Mouse (Mus musculus): ENCODE measurements at regions not wholly inside any gene's neighbourhood (a gene's known extent, or its start where the extent isn't known, plus 50 kb on each side); places are given as distances from the start of the nearest gene placed in this dataset.
"Not testable (repeated sequence)": the region's sequence is repeated elsewhere in the genome, so short reads cannot be mapped to it uniquely, and the experiment has no call there.

DNA sequence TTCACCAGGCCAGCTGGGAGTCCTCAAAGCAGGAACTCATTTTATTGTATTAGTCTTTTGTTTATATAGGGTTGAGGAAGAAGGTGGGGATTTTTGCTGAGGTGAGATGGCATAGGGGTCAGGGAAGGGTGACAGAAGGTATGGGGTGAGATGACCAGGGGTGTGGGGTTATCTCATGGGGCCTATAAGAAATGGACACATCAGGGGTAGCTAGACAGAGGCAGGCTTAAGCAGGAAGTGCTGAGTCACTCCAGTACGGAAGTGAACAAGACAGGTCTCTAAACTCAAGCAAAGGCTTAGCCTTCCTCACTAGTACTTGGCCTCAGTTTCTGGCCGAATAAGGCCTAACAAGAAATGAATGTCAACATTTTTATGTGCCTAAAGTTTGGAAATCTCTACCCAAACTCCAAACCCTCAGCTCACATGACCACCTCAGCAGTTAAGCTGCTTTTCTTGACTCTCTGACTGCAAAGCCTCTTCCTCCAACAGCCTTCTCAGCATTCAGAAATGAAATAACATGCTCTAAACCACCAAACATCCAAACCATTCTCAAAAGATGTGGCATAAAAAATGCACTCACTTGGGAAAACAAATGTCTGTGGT is 86.9 kb upstream of the Pdk4 start:
- Histone ChIP-seq H3K9me3 (replicated peaks; ENCODE audit: control insufficient read depth, low read length) (no peaks in the 10 kb centered on the region), H3K36me3 (replicated peaks; ENCODE audit: control insufficient read depth, insufficient read depth, low read depth, low read length) (no peaks in the 10 kb centered on the region), H3K4me1 (ENCODE audit: control insufficient read depth, insufficient read depth, low read length) (no peaks in the 10 kb centered on the region), H3K4me2 (ENCODE audit: low read depth, low read length) (no peak overlapping the region), H3K4me3 (ENCODE audit: low read depth, low read length) (no peak overlapping the region), H3K9ac (replicated peaks; ENCODE audit: low read length) (no peak overlapping the region), H3K27ac (replicated peaks; ENCODE audit: low read depth, low read length) (no peak overlapping the region), H3K27me3 (ENCODE audit: control insufficient read depth, insufficient read depth, low read length) (no peaks in the 10 kb centered on the region)
- DNase-seq (ENCODE audit: low spot score) (no peak), ATAC-seq (replicated peaks; ENCODE audit: insufficient number of reproducible peaks, low FRiP score, low TSS enrichment, low read depth) (no peak)
- WGBS = 89% methylated on average over 2 of the region's 2 CpGs

DNA sequence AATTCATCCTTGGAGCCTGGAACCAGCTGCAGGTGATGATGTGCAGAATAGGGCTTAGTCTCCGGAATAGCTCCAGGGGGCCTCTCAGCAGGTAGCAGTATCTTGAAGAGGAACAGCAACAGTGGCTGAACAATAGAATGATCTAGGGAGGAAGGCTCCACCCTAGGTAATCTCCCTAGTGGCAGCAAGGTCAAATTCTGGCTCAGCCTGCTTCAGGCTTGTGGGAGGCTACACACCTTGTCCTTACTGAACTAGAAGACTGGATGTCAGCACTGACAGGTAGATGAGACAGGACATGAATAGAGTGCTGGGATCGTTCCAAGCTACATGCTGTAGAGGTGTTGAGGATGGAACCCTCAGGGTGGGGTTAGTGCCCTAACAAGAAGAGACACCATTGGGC is 80.8 kb upstream of the Pdk4 start:
- not testable (repeated sequence) for H3K9me3 ChIP-seq (replicated peaks; ENCODE audit: control insufficient read depth, low read length); H3K36me3 ChIP-seq (replicated peaks; ENCODE audit: control insufficient read depth, insufficient read depth, low read depth, low read length); H3K4me3 ChIP-seq (ENCODE audit: low read depth, low read length); H3K4me1 ChIP-seq (ENCODE audit: control insufficient read depth, insufficient read depth, low read length); H3K27me3 ChIP-seq (ENCODE audit: control insufficient read depth, insufficient read depth, low read length); DNase-seq (ENCODE audit: low spot score); H3K4me2 ChIP-seq (ENCODE audit: low read depth, low read length); ATAC-seq (replicated peaks; ENCODE audit: insufficient number of reproducible peaks, low FRiP score, low TSS enrichment, low read depth); H3K27ac ChIP-seq (replicated peaks; ENCODE audit: low read depth, low read length); H3K9ac ChIP-seq (replicated peaks; ENCODE audit: low read length)
- 88% methylated on average over 2 of the region's 2 CpGs for WGBS

DNA sequence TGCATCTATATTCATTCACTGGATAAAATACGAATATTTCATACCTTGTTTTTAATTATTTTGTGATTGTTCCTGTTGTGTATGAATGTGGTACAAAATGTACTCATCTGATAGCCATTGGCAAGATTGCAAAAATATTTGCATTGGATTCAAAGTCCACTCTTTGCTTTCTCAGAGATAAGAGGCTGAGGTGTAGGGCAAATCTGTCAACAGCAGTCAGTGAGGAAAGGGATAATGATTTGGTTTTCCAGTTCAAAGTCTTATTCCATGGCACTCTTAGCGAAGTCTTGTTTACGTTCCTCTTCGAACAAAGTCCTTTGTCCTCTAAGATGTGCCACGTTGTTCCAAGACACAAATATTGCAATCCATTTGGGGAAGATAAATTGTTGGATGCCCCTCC is 70.5 kb upstream of the Pdk4 start:
- WGBS = 78% methylated on average over 5 of the region's 5 CpGs
- Histone ChIP-seq H3K4me2 (ENCODE audit: low read depth, low read length) (no peak overlapping the region), H3K36me3 (replicated peaks; ENCODE audit: control insufficient read depth, insufficient read depth, low read depth, low read length) (no peaks in the 10 kb centered on the region), H3K27me3 (ENCODE audit: control insufficient read depth, insufficient read depth, low read length) (no peaks in the 10 kb centered on the region), H3K27ac (replicated peaks; ENCODE audit: low read depth, low read length) (no peak overlapping the region), H3K9ac (replicated peaks; ENCODE audit: low read length) (no peak overlapping the region), H3K4me1 (ENCODE audit: control insufficient read depth, insufficient read depth, low read length) (no peaks in the 10 kb centered on the region), H3K9me3 (replicated peaks; ENCODE audit: control insufficient read depth, low read length) (no peaks in the 10 kb centered on the region), H3K4me3 (ENCODE audit: low read depth, low read length) (no peak overlapping the region)
- DNase-seq (ENCODE audit: low spot score) (no peak), ATAC-seq (replicated peaks; ENCODE audit: insufficient number of reproducible peaks, low FRiP score, low TSS enrichment, low read depth) (no peak)

DNA sequence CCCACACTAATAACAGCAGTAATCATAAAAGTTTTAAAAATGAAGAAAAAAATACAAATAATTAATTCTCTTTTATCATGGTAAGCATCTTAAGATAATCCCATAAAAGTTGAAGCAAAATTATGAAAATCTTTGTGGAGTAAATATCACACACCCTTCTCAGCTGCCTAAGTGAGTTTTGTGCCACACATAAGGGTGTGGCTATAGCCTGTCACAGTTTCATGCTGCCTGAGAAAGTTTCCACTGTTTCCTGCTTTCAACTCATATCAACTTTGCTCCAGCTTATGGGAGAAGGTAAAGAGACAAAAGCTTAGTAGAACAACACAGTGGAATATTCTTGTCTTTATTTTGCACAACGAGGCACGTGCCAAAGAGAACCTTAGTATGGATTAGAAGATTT is 68.9 kb upstream of the Pdk4 start:
- Histone ChIP-seq H3K4me1 (ENCODE audit: control insufficient read depth, insufficient read depth, low read length) (no peaks in the 10 kb centered on the region), H3K36me3 (replicated peaks; ENCODE audit: control insufficient read depth, insufficient read depth, low read depth, low read length) (no peaks in the 10 kb centered on the region), H3K9ac (replicated peaks; ENCODE audit: low read length) (no peak overlapping the region), H3K9me3 (replicated peaks; ENCODE audit: control insufficient read depth, low read length) (no peaks in the 10 kb centered on the region), H3K27me3 (ENCODE audit: control insufficient read depth, insufficient read depth, low read length) (no peaks in the 10 kb centered on the region), H3K4me3 (ENCODE audit: low read depth, low read length) (no peak overlapping the region), H3K27ac (replicated peaks; ENCODE audit: low read depth, low read length) (no peak overlapping the region), H3K4me2 (ENCODE audit: low read depth, low read length) (no peak overlapping the region)
- ATAC-seq (replicated peaks; ENCODE audit: insufficient number of reproducible peaks, low FRiP score, low TSS enrichment, low read depth) (no peak), DNase-seq (ENCODE audit: low spot score) (no peak)
- 87% methylated on average over 2 of the region's 2 CpGs for WGBS

DNA sequence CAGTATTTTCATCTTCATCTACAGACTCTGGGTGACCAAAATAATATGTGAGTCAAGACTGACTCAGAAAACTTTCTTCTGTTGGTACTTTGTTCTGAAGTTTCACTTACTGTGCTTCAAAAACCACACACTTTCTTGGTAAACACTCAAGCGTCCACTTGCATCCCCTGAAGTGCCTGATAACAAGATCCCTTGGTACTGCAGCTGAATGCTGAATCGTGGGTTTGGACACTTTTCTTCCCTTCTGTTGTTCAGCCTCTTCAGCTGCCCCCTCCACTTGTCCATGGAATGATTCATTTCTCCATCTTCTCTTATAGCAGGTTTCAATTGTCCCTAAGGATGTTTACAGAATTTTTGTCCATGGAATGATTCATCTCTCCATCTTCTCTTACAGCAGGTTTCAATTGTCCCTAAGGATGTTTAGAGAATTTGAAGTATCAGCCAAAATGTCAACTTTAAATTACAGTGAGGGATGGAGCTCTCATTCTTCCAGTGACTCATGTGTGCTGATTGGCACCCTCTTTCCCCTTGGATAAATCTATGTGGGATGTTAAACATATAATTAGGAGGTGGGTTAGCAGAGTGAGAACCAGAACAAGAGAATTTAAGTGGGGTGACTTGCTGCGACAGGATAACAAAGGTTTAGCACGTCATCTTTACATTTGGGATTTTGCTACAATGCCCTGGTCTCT is 57.7 kb upstream of the Pdk4 start:
- Histone ChIP-seq H3K9ac (replicated peaks; ENCODE audit: low read length) (no peak overlapping the region), H3K9me3 (replicated peaks; ENCODE audit: control insufficient read depth, low read length) (no peaks in the 10 kb centered on the region), H3K4me1 (ENCODE audit: control insufficient read depth, insufficient read depth, low read length) (no peaks in the 10 kb centered on the region), H3K27ac (replicated peaks; ENCODE audit: low read depth, low read length) (no peak overlapping the region), H3K4me2 (ENCODE audit: low read depth, low read length) (no peak overlapping the region), H3K4me3 (ENCODE audit: low read depth, low read length) (no peak overlapping the region), H3K36me3 (replicated peaks; ENCODE audit: control insufficient read depth, insufficient read depth, low read depth, low read length) (no peaks in the 10 kb centered on the region), H3K27me3 (ENCODE audit: control insufficient read depth, insufficient read depth, low read length) (no peaks in the 10 kb centered on the region)
- 61% methylated on average over 4 of the region's 4 CpGs for WGBS
- DNase-seq (ENCODE audit: low spot score) (no peak), ATAC-seq (replicated peaks; ENCODE audit: insufficient number of reproducible peaks, low FRiP score, low TSS enrichment, low read depth) (no peak)

DNA sequence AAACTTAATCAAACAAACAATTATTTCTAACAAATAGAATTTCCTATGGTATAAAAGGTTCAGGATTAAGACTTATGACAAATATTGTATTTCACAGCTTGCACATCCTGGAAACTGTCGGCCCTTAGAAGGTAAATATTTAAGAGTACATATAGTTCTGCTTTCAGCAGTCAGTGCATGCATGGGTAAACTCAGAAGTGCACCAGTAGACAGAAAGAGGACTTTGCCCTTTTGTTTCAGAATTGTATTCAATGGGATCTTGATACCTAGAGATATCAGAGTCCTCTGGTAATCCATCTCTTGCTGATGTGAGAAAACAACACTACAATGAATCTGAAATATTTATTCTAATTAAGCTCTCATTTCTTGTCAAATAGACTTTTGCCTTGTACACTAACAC is 54.0 kb upstream of the Pdk4 start:
- H3K4me2 ChIP-seq (ENCODE audit: low read depth, low read length) = no peak overlapping the region
- H3K27me3 ChIP-seq (ENCODE audit: control insufficient read depth, insufficient read depth, low read length) = no peaks in the 10 kb centered on the region
- WGBS = 84% methylated on average over 1 of the region's 1 CpGs
- no peaks in the 10 kb centered on the region for H3K9me3 ChIP-seq (replicated peaks; ENCODE audit: control insufficient read depth, low read length)
- H3K36me3 ChIP-seq (replicated peaks; ENCODE audit: control insufficient read depth, insufficient read depth, low read depth, low read length) = no peaks in the 10 kb centered on the region
- no peak for ATAC-seq (replicated peaks; ENCODE audit: insufficient number of reproducible peaks, low FRiP score, low TSS enrichment, low read depth)
- H3K4me3 ChIP-seq (ENCODE audit: low read depth, low read length) = no peak overlapping the region
- no peak overlapping the region for H3K27ac ChIP-seq (replicated peaks; ENCODE audit: low read depth, low read length)
- no peak for DNase-seq (ENCODE audit: low spot score)
- H3K4me1 ChIP-seq (ENCODE audit: control insufficient read depth, insufficient read depth, low read length) = no peaks in the 10 kb centered on the region
- H3K9ac ChIP-seq (replicated peaks; ENCODE audit: low read length) = no peak overlapping the region
